Mouse (Mus musculus) erythroblast, embryonic 14.5 days (primary cell): ENCODE data around the gene Nudt9. TPM values are rescaled to one million over a fixed set of nuclear protein-coding genes. Genes with fewer than 3 reads are reported as not detected.

Source experiments
- H3K27me3 ChIP-seq: 2 replicates; pipeline ENCODE4 v1.6.1; 2012; ENCODE audit warnings: inconsistent platforms; ENCODE audit not compliant: control insufficient read depth
- H3K36me3 ChIP-seq: 2 replicates; pipeline ENCODE4 v1.6.1; 2012; ENCODE audit warnings: mild to moderate bottlenecking, inconsistent platforms; ENCODE audit not compliant: control insufficient read depth
- H3K4me1 ChIP-seq: 2 replicates; pipeline ENCODE4 v1.6.1; 2012; ENCODE audit warnings: inconsistent platforms; ENCODE audit not compliant: control insufficient read depth
- H3K4me3 ChIP-seq: replicated peaks from 2 replicates; pipeline ENCODE3; 2012; ENCODE audit warnings: moderate library complexity, mild to moderate bottlenecking, inconsistent platforms
- H3K9me3 ChIP-seq: 2 replicates; pipeline ENCODE4 v1.6.1; 2012; ENCODE audit warnings: low read length, inconsistent platforms, mixed read lengths; ENCODE audit not compliant: control insufficient read depth
- GATA1 ChIP-seq: IDR thresholded peaks from 2 replicates; pipeline ENCODE4 v1.6.1; 2012; ENCODE audit warnings: low read length, inconsistent platforms, mixed read lengths
- TAL1 ChIP-seq: IDR thresholded peaks from 3 replicates; pipeline ENCODE4 v1.6.1; 2012; ENCODE audit warnings: low read length, inconsistent platforms, mixed read lengths
- polyA plus RNA-seq: library from polyadenylated mRNA; stranded (reverse); fragments of >175 nt; gene quantifications from 2 replicates; pipeline ENCODE4 v1.2.3, GENCODE M21; 2012

The Nudt9 gene
- polyA plus RNA-seq, 1 experiment: 40.0 TPM

GRCm38 (mm10) chr5:104052956-104053355, 6.8 kb downstream of the Nudt9 start:
- Histone ChIP-seq H3K9me3 (no peaks in the 10 kb centered on the region), H3K4me3 (no peak overlapping the region), H3K36me3 (peaks cover 80% of the 10 kb centered on the region), H3K27me3 (no peaks in the 10 kb centered on the region), H3K4me1 (peaks cover 78% of the 10 kb centered on the region)
- TF ChIP-seq GATA1: no peak
- TF ChIP-seq TAL1: no peak

- peak; percentile 76 for TF ChIP-seq GATA1
- TF ChIP-seq TAL1: peak; percentile 46
- no peaks in the 10 kb centered on the region for H3K9me3 ChIP-seq
- no peaks in the 10 kb centered on the region for H3K27me3 ChIP-seq
- H3K4me1 ChIP-seq: peaks cover 80% of the 10 kb centered on the region
- H3K36me3 ChIP-seq: peaks cover 96% of the 10 kb centered on the region
- H3K4me3 ChIP-seq: peak overlapping the region; percentile 41
Observed at GRCm38 (mm10) chr5:104054938-104055337, 8.8 kb downstream of the Nudt9 start.

- peaks cover 82% of the 10 kb centered on the region for H3K4me1 ChIP-seq
- H3K36me3 ChIP-seq: peaks cover 96% of the 10 kb centered on the region
- TF ChIP-seq TAL1 (no peak), GATA1 (no peak)
- no peaks in the 10 kb centered on the region for H3K9me3 ChIP-seq
- no peaks in the 10 kb centered on the region for H3K27me3 ChIP-seq
- no peak overlapping the region for H3K4me3 ChIP-seq
Observed at GRCm38 (mm10) chr5:104055816-104056215, 9.7 kb downstream of the Nudt9 start.

- Histone ChIP-seq H3K27me3 (no peaks in the 10 kb centered on the region), H3K36me3 (peaks cover 96% of the 10 kb centered on the region), H3K9me3 (no peaks in the 10 kb centered on the region; the same call in 1 of the 2 replicates), H3K4me1 (peaks cover 86% of the 10 kb centered on the region), H3K4me3 (no peak overlapping the region)
- no peak for TF ChIP-seq GATA1
- no peak for TF ChIP-seq TAL1
Observed at GRCm38 (mm10) chr5:104056295-104056694, 10.2 kb downstream of the Nudt9 start.

- Histone ChIP-seq H3K4me1 (peaks cover 93% of the 10 kb centered on the region), H3K4me3 (no peak overlapping the region), H3K9me3 (peaks cover 2% of the 10 kb centered on the region), H3K36me3 (peaks cover 96% of the 10 kb centered on the region), H3K27me3 (no peaks in the 10 kb centered on the region)
- TF ChIP-seq GATA1: no peak
- TF ChIP-seq TAL1: no peak
Observed at GRCm38 (mm10) chr5:104058021-104058420, 11.9 kb downstream of the Nudt9 start.

- Histone ChIP-seq H3K27me3 (no peaks in the 10 kb centered on the region), H3K4me3 (no peak overlapping the region), H3K9me3 (peaks cover 2% of the 10 kb centered on the region), H3K36me3 (peaks cover 97% of the 10 kb centered on the region), H3K4me1 (peaks cover 89% of the 10 kb centered on the region)
- TF ChIP-seq GATA1 (no peak), TAL1 (no peak)
Observed at GRCm38 (mm10) chr5:104059628-104060027, 13.5 kb downstream of the Nudt9 start.

- TF ChIP-seq GATA1 (no peak), TAL1 (no peak)
Observed at GRCm38 (mm10) chr5:104060429-104060828, 14.3 kb downstream of the Nudt9 start.

GRCm38 (mm10) chr5:104061936-104062772, 16.0 kb downstream of the Nudt9 start:
- H3K9me3 ChIP-seq: peaks cover 5% of the 10 kb centered on the region
- peak overlapping the region; percentile 50 for H3K4me3 ChIP-seq
- TF ChIP-seq GATA1 (no peak), TAL1 (no peak)
- peaks cover 82% of the 10 kb centered on the region for H3K36me3 ChIP-seq
- peaks cover 65% of the 10 kb centered on the region for H3K4me1 ChIP-seq
- H3K27me3 ChIP-seq: no peaks in the 10 kb centered on the region

More at GRCm38 (mm10) chr5:104060429-104060828, 14.3 kb downstream of the Nudt9 start:
- peaks cover 5% of the 10 kb centered on the region for H3K9me3 ChIP-seq
- no peak overlapping the region for H3K4me3 ChIP-seq
- peaks cover 81% of the 10 kb centered on the region for H3K4me1 ChIP-seq
- H3K27me3 ChIP-seq: no peaks in the 10 kb centered on the region
- H3K36me3 ChIP-seq: peaks cover 98% of the 10 kb centered on the region

- Histone ChIP-seq H3K36me3 (peaks cover 74% of the 10 kb centered on the region), H3K27me3 (no peaks in the 10 kb centered on the region), H3K4me1 (peaks cover 57% of the 10 kb centered on the region), H3K9me3 (peaks cover 5% of the 10 kb centered on the region), H3K4me3 (peak overlapping the region; percentile 50)
- TF ChIP-seq TAL1: peak; percentile 20; the same call in 1 of the 3 replicates
- TF ChIP-seq GATA1: peak; percentile 77
Observed at GRCm38 (mm10) chr5:104062773-104063551, 16.9 kb downstream of the Nudt9 start.
